Mouse (Mus musculus): Measurements from ENCODE around the gene Irf2bpl.
A peak's percentile ranks its signal among the peaks of the same experiment; 100 is the strongest.

Irf2bpl gene

DNA sequence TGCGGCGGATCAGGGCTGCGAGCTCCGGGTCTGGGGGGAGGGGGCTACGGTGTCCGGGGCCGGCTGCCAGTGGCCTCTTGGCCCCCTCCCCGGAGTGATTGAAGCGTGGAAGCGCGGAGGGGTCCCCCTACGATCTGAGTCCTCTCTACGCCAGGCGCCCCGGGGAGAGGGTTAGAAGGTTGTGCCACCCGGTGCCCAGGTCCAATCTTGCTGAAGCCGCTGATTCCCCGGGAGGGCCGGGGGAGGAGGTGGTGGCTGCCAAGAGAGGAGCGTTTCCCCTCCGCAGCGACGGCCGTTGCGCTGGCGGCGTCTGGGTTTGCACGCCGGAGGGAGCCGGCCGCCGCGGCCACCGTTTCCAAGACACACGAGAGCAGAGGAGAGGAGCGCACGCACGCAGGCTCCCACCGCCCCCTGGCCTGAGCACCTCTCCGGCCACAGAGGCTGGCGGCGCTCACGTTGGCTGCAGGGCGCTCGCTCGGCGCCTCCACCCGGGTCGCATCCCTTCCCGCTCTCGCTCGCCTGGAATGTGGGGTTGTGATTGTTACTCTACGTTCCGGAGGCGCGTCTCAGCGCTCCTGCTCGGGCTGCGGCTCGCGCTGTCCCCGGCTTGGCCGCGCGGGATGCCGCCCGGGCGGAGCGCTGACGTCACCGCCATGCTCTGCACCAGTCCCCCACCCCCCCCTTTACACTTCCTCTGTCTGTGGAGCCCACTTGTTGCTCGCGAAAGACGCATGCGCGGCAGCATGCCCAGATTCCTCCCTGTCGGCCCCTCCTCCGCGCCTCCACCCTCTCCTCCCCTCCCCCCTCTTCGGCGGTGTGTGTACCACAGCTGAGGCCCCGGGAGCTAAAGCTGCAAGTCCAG lies at the start of gene Irf2bpl:
Irf2bpl (minus strand) TSS at position 602 of the 862 bp plus-strand sequence.
- DNase-seq (ENCODE audit: low read depth, low spot score) = peak; percentile 96

DNA sequence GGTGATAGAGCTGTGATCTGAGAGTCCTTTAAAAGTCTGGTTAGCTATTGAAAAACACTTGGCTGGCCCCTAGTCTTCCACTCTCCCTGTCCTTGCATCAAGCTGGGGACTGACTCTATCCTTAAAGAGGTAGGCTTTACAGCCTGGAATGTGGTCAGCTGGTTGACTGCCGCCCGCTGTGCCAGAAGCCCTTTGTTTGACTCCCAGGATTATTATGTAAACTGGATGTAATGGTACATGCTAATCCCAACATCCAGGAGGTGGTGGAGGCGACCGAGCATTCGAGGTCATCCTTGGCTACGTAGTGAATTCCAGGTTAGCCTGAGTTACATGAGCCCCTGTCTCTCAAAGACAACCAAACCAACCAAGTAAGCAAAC lies 48.0 kb upstream of the Irf2bpl start:
- DNase-seq (ENCODE audit: low read depth, low spot score) = no peak

DNA sequence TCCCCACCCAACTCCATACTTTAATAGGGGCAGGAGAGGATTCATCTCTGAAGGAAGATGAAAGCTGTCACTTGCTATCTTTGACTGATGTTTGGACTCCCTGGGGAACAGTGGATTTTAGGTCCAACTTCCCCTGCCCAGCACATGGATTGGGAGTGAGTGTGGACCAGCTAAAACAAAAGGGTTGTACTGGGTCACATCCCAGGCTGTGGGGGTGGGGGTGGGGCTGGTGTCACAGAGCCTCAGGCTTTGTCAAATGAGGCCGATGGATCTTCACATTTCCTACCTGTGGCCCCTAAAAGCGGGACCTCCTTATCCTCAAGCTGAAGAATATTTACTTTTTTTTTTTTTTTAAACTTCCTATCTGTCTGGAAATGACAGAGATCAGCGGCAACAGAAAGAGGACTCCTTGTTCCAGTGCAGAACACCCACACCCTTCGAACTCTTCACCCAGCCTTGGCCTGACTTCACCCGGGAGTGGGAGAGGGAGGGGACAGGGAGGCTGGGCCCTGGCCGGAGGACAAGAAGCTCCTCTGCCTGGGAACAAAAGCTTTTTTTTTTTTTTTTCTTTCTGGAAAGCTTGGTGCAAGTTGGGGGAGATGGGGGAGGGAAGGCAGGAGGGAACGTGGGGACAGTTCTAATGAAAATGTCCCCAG lies 47.4 kb upstream of the Irf2bpl start:
- DNase-seq (ENCODE audit: low read depth, low spot score) = no peak

DNA sequence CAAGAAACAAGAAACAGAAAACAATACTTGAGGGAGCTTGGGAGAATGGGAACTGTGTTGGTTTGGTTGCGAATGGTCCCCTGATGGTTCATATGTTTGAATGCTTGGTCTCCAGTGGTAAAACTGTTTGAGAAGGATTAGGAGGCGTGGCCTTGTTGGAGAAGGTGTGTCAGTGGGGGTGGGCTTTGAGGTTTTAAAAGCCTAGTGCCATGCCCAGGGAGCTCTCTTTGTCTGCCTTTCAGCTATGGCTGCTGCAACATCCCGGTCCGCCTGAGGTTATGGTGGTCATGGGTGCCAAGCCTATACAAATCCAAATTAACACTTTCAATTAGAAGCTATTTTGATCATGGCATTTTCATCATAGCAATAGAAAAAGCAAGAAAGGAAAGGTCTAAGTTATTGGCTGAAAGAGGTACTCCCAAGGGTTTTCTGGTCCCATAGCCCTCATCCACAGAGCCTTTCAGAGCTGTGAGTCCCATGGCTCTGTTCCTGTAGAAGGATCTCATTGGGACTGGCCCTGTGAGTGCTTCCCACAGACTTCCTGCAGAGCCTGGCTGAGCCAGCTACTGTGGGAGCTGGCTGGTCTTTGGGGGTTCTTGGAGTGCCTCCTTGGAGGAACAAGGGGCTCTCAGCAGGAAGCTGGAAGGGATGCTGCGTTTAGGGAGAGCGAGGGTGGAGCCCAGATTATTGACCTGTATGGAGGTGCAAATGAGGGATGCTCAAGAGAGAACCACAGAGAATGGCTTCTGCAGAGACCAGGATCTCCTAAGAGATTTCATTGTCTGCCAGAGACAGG lies 46.5 kb upstream of the Irf2bpl start:
- no peak for DNase-seq (ENCODE audit: low read depth, low spot score)

- DNase-seq (ENCODE audit: low read depth, low spot score) = no peak
These were observed 39.2 kb upstream of the Irf2bpl start for GRCm38 (mm10) chr12:86923837-86924236.

GRCm38 (mm10) chr12:86918983-86919722 lies 34.6 kb upstream of the Irf2bpl start:
- no peak for DNase-seq (ENCODE audit: low read depth, low spot score)

DNA sequence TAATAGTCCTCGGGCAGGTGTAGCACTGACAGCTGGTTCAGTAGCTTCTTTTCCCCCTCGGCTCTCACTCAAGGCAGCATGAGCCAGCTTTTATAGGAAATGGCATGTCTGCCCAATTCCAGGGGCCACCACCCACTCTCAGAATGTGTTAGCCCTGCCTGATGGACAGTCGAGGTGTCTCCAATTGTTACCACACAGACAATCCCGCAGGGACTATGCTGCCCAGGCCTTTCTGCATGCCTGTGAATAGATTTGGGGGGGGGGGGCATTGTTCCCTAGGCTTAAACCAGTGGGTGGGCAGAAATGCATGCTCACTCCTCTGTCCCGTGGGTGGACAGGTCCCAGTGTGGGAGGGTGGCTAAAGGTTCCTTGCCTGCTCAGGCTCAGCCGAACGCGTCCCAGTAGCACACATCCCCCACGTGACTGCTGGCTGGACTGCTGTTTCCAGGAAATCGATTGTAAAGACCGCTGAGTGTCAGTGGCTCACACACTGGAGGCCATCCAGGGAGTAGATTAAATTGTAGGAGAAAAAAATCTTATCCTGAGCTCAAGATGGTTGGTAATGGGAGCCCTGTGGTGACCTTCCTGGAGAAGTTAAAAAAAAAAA lies 33.9 kb upstream of the Irf2bpl start:
- DNase-seq (ENCODE audit: low read depth, low spot score) = no peak

DNA sequence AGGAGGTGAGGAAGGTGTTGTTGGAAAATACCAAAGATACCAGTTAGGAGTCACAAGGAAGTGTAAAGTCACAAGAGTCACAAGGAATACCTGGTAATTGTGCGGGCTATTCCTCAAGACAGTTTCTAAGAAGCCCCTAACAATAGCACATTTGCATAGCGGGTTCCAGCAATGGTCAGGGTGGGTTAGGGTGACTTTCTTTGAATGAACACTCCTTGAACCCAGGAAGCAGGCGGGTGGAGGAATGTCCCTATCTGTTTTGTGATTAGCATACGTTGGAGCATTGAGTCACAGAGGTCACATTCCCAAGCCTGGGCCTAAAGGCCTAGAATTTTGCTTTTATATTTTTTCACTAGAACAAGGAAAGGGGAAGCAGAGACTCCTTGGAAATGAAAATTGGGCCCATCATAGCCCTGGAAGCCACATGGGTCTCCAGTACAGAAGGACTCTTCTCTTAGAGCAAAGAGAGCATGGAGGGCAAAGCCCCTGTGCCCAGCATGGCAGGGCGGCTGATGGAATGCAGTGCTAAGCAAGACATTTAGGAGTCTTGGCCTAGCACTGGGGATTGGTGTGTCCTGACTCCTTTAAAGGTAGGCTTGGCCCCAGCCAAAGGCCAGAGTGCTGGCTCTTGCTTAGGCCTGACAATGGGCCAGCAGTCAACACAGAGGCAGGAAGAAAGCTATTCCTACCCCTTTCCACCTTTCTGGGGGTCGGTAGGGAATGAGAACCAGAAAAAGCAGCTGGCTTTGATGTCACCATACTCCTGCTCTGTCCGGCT lies 32.4 kb upstream of the Irf2bpl start:
- DNase-seq (ENCODE audit: low read depth, low spot score) = no peak

- DNase-seq (ENCODE audit: low read depth, low spot score) = no peak
These were observed 31.0 kb upstream of the Irf2bpl start for GRCm38 (mm10) chr12:86915617-86916016.

DNA sequence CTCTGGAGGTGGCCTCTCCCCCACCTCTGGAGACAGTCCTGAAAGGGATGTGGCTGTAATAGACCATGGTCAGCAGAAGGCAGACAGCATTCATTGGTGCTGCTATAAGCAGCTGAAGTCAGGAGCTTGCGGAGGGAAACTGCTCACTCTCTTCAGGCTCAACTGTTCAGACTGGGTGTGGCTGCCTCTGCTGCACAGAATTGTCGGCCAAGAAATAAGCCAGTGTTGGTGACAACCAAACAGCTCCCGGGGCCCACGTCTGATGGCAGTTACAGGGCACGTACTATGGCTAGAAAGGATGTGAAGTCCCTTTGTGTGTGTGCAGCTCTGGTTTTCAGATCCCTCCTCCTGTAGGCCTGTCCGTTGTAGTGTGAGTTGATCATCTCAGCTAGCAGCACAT lies 30.2 kb upstream of the Irf2bpl start:
- DNase-seq (ENCODE audit: low read depth, low spot score) = no peak

GRCm38 (mm10) chr12:86914351-86914750 lies 29.8 kb upstream of the Irf2bpl start:
- no peak for DNase-seq (ENCODE audit: low read depth, low spot score)

- no peak for DNase-seq (ENCODE audit: low read depth, low spot score)
These were observed 27.9 kb upstream of the Irf2bpl start for GRCm38 (mm10) chr12:86912335-86913093.

DNA sequence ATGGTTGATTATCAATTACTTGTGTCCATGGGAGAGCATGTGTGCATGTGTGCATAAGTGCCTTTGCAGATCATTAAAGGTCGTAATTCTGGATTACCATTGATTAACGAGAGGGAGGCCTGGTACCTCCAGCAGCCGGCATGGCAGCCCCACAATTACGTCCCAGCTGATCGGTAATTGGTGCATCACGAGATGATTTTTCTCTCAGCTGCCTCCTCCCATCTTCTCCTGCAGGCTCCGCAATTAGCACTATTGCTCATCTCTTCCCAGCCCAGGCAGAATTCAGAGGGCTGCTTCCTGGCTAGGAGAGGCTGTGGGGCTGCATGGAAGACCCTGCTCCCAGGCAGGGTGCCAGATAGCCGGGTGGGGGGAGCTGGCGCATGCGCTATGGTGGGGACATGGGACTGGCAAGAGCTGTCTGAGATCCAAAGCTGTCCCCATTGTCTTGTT lies 26.9 kb upstream of the Irf2bpl start:
- DNase-seq (ENCODE audit: low read depth, low spot score) = peak; percentile 80

DNA sequence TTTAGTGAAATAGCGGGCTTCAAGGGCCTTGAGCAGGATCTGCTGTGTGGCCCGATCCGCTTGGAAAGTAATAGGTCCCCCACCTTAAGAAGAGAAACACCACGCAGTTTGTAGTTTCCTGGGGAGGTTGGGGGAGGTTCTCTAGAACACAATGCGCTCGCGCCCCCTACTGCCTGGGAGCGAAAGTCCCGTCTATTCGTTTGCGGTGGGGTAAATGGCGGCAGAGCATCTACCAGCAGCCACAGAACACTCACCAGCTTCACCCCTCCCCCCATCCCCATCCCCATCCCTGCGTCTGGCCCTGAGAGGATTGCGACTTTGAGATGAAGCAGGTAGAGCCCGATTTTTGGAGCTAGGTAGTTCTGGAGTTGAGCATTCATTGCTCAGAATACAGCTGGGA lies 21.8 kb upstream of the Irf2bpl start:
- no peak for DNase-seq (ENCODE audit: low read depth, low spot score)

DNA sequence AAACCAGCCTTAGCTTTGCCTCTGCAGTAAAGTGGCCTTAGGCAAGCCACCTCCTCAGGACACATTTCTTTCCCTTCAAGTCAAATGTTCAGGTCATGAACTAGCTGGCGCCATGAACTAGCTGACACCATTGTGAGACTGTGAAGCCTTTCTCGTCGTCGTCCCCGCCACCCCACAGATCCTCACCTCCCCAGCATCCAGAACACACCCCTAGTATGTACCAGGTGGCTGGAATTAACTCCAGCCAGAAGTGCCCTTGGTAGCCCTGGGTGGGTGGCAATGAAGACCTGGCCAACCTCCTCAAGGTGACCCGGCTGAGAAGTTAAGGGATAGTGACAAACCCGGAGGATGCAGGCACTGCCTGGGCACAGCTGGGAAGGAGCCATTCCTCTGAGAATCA lies 21.3 kb upstream of the Irf2bpl start:
- DNase-seq (ENCODE audit: low read depth, low spot score) = no peak

- no peak for DNase-seq (ENCODE audit: low read depth, low spot score)
These were observed 20.6 kb upstream of the Irf2bpl start for GRCm38 (mm10) chr12:86905203-86905602.

GRCm38 (mm10) chr12:86903828-86904806 lies 19.5 kb upstream of the Irf2bpl start:
- no peak for DNase-seq (ENCODE audit: low read depth, low spot score)

GRCm38 (mm10) chr12:86899461-86900179 lies 15.0 kb upstream of the Irf2bpl start:
- DNase-seq (ENCODE audit: low read depth, low spot score) = no peak
